Mouse (Mus musculus) liver, postnatal 0 days (tissue): ENCODE measurements around the gene Espn. TPM values are rescaled to one million over a fixed set of nuclear protein-coding genes. Genes with fewer than 3 reads are reported as not detected.
A peak's percentile ranks its signal among the peaks of the same experiment; 100 is the strongest.

Experiments used
- ATAC-seq: fragments of 200-750 bp; cut with Nextera tagmentation; 2 replicates; pipeline ENCODE4 v1.8.0; 2017; ENCODE audit warnings: mild to moderate bottlenecking, moderate library complexity
- DNase-seq: peaks from one replicate; pipeline ENCODE4 v3.0.0-alpha.2; 2016
- H3K27ac ChIP-seq: fragments of 300-500 bp; sonication (generic); 2 replicates; pipeline ENCODE4 v1.5.1; 2014; ENCODE audit warnings: antibody characterized with exemption, moderate library complexity, mild to moderate bottlenecking, low read depth
- H3K27me3 ChIP-seq: fragments of 300-500 bp; sonication (generic); 2 replicates; pipeline ENCODE4 v1.6.1; 2014; ENCODE audit warnings: low read length, control low read depth, mixed read lengths; ENCODE audit not compliant: insufficient read depth
- H3K36me3 ChIP-seq: fragments of 300-500 bp; sonication (generic); replicated peaks from 2 replicates; pipeline ENCODE4 v1.6.1; 2014; ENCODE audit warnings: mild to moderate bottlenecking, control low read depth, low read length, moderate library complexity, mixed read lengths; ENCODE audit not compliant: insufficient read depth
- H3K4me1 ChIP-seq: fragments of 300-500 bp; sonication (generic); 2 replicates; pipeline ENCODE4 v1.6.1; 2014; ENCODE audit warnings: antibody characterized with exemption, mild to moderate bottlenecking, control low read depth; ENCODE audit not compliant: insufficient read depth
- H3K4me2 ChIP-seq: fragments of 300-500 bp; sonication (generic); 2 replicates; pipeline ENCODE4 v1.6.1; 2014; ENCODE audit warnings: low read depth, mild to moderate bottlenecking, low read length, moderate library complexity, mixed read lengths
- H3K4me3 ChIP-seq: fragments of 300-500 bp; sonication (generic); 2 replicates; pipeline ENCODE4 v1.5.1; 2014; ENCODE audit warnings: low read depth, low read length
- H3K9ac ChIP-seq: fragments of 300-500 bp; sonication (generic); replicated peaks from 2 replicates; pipeline ENCODE4 v1.6.1; 2014; ENCODE audit warnings: mild to moderate bottlenecking, moderate library complexity
- H3K9me3 ChIP-seq: fragments of 300-500 bp; sonication (generic); 2 replicates; pipeline ENCODE4 v1.6.1; 2016; ENCODE audit warnings: mild to moderate bottlenecking, control low read depth, low read length, mixed read lengths
- CTCF ChIP-seq: sonication (generic); IDR thresholded peaks from 2 replicates; pipeline ENCODE4 v1.5.1; 2016; ENCODE audit warnings: antibody characterized with exemption, low read depth
- EP300 ChIP-seq: IDR thresholded peaks from 2 replicates; pipeline ENCODE4 v1.6.1; 2016; ENCODE audit warnings: antibody characterized with exemption, low read depth, mild to moderate bottlenecking
- WGBS: fragments of 180-500 bp; shearing (Covaris S2); extraction: QIAGEN DNeasy Blood & Tissue Kit; methylation state at CpG from one replicate; pipeline ENCODE4 v1.1.7; 2014; ENCODE audit not compliant: insufficient replicate concordance; 5-methylcytosine and 5-hydroxymethylcytosine counted together
- polyA plus RNA-seq: library from polyadenylated mRNA; unstranded; fragments of >200 nt; fragmentation: Nextera tagmentation; extraction: Ambion mirVana; gene quantifications from 2 replicates; pipeline ENCODE4 v1.2.1, GENCODE M21; 2015

Espn gene
- polyA plus RNA-seq, 1 experiment from 2014 or later = 1.8 TPM

DNA sequence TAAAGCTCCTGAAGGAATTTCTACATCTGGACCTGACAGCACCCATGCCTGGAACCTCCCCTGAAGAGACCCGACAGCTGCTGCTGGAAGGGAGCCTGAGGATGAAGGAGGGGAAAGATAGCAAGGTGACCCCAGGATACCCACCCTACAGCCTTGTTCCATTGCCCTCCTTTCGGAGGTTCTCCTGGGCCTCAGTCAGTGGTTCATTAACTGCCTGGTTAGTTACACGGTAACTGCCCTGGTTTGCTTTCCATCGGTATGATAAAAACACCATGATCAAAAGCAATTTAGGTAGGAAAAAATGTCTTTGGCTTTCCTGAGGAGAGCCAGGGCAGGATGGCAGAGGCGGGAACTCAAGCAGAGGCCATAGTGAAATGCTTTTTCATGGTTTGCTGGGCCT, 43.5 kb downstream of the Espn start:
- Histone ChIP-seq H3K27ac (no peak overlapping the region), H3K9ac (no peak overlapping the region)
- 87% methylated on average over 5 of the region's 5 CpGs for WGBS

GRCm38 (mm10) chr4:152107971-152108509, 44.1 kb downstream of the Espn start:
- H3K9me3 ChIP-seq = no peaks in the 10 kb centered on the region
- H3K4me1 ChIP-seq = peaks cover 8% of the 10 kb centered on the region; the same call in 1 of the 2 replicates
- 52% methylated on average over 30 of the region's 30 CpGs for WGBS
- no peaks in the 10 kb centered on the region for H3K27me3 ChIP-seq
- peak overlapping the region; percentile 78 for H3K27ac ChIP-seq
- H3K9ac ChIP-seq = 0 out of 2 replicates have a peak overlapping the region, but pooled peaks have one; percentile 38
- peaks cover 18% of the 10 kb centered on the region for H3K36me3 ChIP-seq
- DNase-seq (peak; percentile 90), ATAC-seq (peak; percentile 93)
- TF ChIP-seq CTCF = no peak
- no peak for TF ChIP-seq EP300
- H3K4me3 ChIP-seq = peak overlapping the region; percentile 45
- peak overlapping the region; percentile 80 for H3K4me2 ChIP-seq

More for the DNA sequence above, 43.5 kb downstream of the Espn start:
- Histone ChIP-seq H3K4me2 (peak overlapping the region; percentile 80), H3K9me3 (no peaks in the 10 kb centered on the region), H3K36me3 (peaks cover 13% of the 10 kb centered on the region), H3K27me3 (no peaks in the 10 kb centered on the region), H3K4me3 (no peak overlapping the region), H3K4me1 (peaks cover 8% of the 10 kb centered on the region; the same call in 1 of the 2 replicates)
- ATAC-seq (no peak), DNase-seq (no peak)
- no peak for TF ChIP-seq EP300
- no peak for TF ChIP-seq CTCF

- peaks cover 8% of the 10 kb centered on the region; the same call in 1 of the 2 replicates for H3K4me1 ChIP-seq
- peak overlapping the region; percentile 38; the same call in 1 of the 2 replicates for H3K9ac ChIP-seq
These were observed 44.7 kb downstream of the Espn start for GRCm38 (mm10) chr4:152107493-152107892.

DNA sequence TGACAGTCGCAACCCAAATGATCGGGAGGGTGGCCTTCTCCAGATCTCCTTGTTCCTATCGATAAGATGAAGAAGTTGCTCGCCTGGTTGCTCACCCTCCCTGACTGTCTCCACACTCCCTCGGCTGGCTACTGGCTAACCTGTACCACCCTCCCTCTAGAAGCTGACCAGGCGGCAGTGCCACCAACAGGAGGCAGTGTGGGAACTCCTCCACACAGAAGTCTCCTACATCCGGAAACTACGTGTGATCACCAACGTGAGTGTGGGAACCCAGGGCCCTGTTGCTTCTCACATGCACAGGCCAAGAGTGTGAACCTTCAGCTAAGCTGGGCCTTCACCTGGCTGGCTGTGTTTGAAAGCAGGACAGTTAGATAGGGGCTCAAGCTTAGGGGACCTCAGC, 45.4 kb downstream of the Espn start:
- Histone ChIP-seq H3K4me3 (no peak overlapping the region), H3K36me3 (peaks cover 13% of the 10 kb centered on the region), H3K27ac (peak overlapping the region; percentile 49; the same call in 1 of the 2 replicates), H3K27me3 (no peaks in the 10 kb centered on the region), H3K4me1 (peaks cover 8% of the 10 kb centered on the region; the same call in 1 of the 2 replicates), H3K9ac (no peak overlapping the region), H3K4me2 (no peak overlapping the region), H3K9me3 (no peaks in the 10 kb centered on the region)
- TF ChIP-seq EP300 = no peak
- peak; percentile 37 for TF ChIP-seq CTCF
- DNase-seq (no peak), ATAC-seq (no peak)
- 74% methylated on average over 9 of the region's 9 CpGs for WGBS

More at GRCm38 (mm10) chr4:152107493-152107892, 44.7 kb downstream of the Espn start:
- Histone ChIP-seq H3K4me3 (peak overlapping the region; percentile 45), H3K9me3 (no peaks in the 10 kb centered on the region), H3K27ac (peak overlapping the region; percentile 78), H3K4me2 (peak overlapping the region; percentile 80), H3K27me3 (no peaks in the 10 kb centered on the region), H3K36me3 (peaks cover 18% of the 10 kb centered on the region)
- TF ChIP-seq CTCF = no peak
- no peak for TF ChIP-seq EP300
- peak; percentile 78 for ATAC-seq
- 40% methylated on average over 24 of the region's 24 CpGs for WGBS
- DNase-seq = peak; percentile 78

DNA sequence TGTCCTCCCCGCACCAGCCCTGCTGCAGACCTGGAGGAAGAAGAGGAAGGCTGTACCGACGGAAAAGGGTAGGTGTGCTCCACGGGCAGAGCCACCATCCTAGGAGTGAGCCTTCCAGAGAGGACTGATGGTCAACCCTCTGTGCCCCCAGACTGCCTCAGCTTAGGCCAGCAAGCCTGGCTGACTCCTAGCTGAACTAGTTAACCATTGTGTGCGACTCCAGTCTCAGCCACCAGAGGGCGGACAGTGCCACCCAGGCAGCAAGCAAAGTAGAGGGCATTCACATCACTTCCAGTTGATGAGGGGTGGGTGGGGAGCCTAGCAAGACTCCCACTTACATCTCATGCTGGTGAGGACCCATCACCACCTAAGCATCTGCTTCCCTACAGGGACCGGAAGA, 49.1 kb downstream of the Espn start:
- DNase-seq (peak; percentile 86), ATAC-seq (no peak)
- WGBS = 47% methylated on average over 7 of the region's 7 CpGs
- Histone ChIP-seq H3K4me1 (peaks cover 6% of the 10 kb centered on the region), H3K36me3 (peaks cover 10% of the 10 kb centered on the region), H3K4me3 (no peak overlapping the region), H3K4me2 (no peak overlapping the region), H3K9ac (no peak overlapping the region), H3K27me3 (no peaks in the 10 kb centered on the region), H3K9me3 (no peaks in the 10 kb centered on the region), H3K27ac (no peak overlapping the region)
- TF ChIP-seq CTCF (peak; percentile 94), EP300 (no peak)

DNA sequence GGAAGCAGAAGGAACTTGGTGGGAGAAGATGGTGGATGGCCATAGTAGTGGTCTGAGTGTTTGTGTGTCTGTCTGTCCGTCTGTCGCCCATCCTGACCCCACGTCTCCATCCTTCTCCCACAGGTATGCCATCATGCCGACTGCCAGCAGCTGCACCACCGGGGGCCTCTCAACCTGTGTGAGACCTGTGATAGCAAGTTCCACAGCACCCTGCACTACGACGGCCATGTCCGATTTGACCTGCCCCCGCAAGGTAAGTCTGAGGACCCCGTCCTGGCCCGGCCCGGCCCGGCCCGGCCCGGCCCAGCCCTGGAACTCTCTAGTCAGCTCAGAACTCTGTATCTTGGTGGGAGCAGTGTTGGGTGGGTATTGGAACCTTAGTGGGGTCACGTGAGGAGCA, 50.2 kb downstream of the Espn start:
- 93% methylated on average over 15 of the region's 16 CpGs for WGBS
- no peak for DNase-seq
- no peak for TF ChIP-seq EP300
- TF ChIP-seq CTCF = no peak
- Histone ChIP-seq H3K9ac (no peak overlapping the region), H3K4me1 (peaks cover 6% of the 10 kb centered on the region; the same call in 1 of the 2 replicates), H3K4me3 (no peak overlapping the region), H3K4me2 (no peak overlapping the region), H3K27ac (no peak overlapping the region), H3K27me3 (no peaks in the 10 kb centered on the region), H3K9me3 (no peaks in the 10 kb centered on the region), H3K36me3 (peaks cover 10% of the 10 kb centered on the region)
- no peak for ATAC-seq
